Mouse (Mus musculus): ENCODE measurements around the gene Dars2. TPM values are rescaled to one million over a fixed set of nuclear protein-coding genes. Genes with fewer than 3 reads are reported as not detected.

Dars2 gene
- 11.1 and 13.6 TPM in 2 replicates for polyA plus RNA-seq (2012; rRNA removed)

GRCm38 (mm10) chr1:161070352-161071271 lies at the start of gene Dars2, which contains the start of gene Cenpl:
Gene Dars2 (minus strand): TSS chr1:161070658.
Gene Cenpl (plus strand): TSS chr1:161070713.
- Histone ChIP-seq H3K27me3 (ENCODE audit: control insufficient read depth, insufficient read depth, low read length) (no peaks in the 10 kb centered on the region), H3K36me3 (ENCODE audit: control insufficient read depth, insufficient read depth, low read length) (no peaks in the 10 kb centered on the region), H3K27ac (ENCODE audit: control insufficient read depth, insufficient read depth, low read length) (peak within 1 kb of the TSS; percentile 52), H3K4me1 (replicated peaks; ENCODE audit: control insufficient read depth, insufficient read depth, low read length) (peaks cover 25% of the 10 kb centered on the region), H3K4me3 (ENCODE audit: control insufficient read depth, insufficient read depth, low read length) (peak within 1 kb of the TSS; percentile 93)
- DNase-seq: peak; percentile 92
- TF ChIP-seq CTCF (IDR thresholded peaks at IDR 0.05; ENCODE audit: borderline replicate concordance, control insufficient read depth, extremely low read depth, insufficient read depth, low read length, poor library complexity) (peak; percentile 37; the same call in 1 of the 2 replicates), POLR2A (IDR thresholded peaks at IDR 0.05; ENCODE audit: control insufficient read depth, extremely low read depth, insufficient read depth, low read length, poor library complexity) (peak; percentile 68)
- WGBS: under 1% methylated on average over 57 of the region's 57 CpGs

GRCm38 (mm10) chr1:161114591-161114990 lies 44.1 kb upstream of the Dars2 start:
- Histone ChIP-seq H3K36me3 (ENCODE audit: control insufficient read depth, insufficient read depth, low read length) (peaks cover under 1% of the 10 kb centered on the region; the same call in 1 of the 2 replicates), H3K4me1 (replicated peaks; ENCODE audit: control insufficient read depth, insufficient read depth, low read length) (no peaks in the 10 kb centered on the region; the same call in 1 of the 2 replicates), H3K27ac (ENCODE audit: control insufficient read depth, insufficient read depth, low read length) (no peak overlapping the region), H3K4me3 (ENCODE audit: control insufficient read depth, insufficient read depth, low read length) (no peak overlapping the region), H3K27me3 (ENCODE audit: control insufficient read depth, insufficient read depth, low read length) (no peaks in the 10 kb centered on the region)
- no peak for DNase-seq
- TF ChIP-seq CTCF (IDR thresholded peaks at IDR 0.05; ENCODE audit: borderline replicate concordance, control insufficient read depth, extremely low read depth, insufficient read depth, low read length, poor library complexity): no peak
- TF ChIP-seq POLR2A (IDR thresholded peaks at IDR 0.05; ENCODE audit: control insufficient read depth, extremely low read depth, insufficient read depth, low read length, poor library complexity): no peak

GRCm38 (mm10) chr1:161109216-161109615 lies 38.8 kb upstream of the Dars2 start:
- Histone ChIP-seq H3K4me1 (replicated peaks; ENCODE audit: control insufficient read depth, insufficient read depth, low read length) (no peaks in the 10 kb centered on the region), H3K27me3 (ENCODE audit: control insufficient read depth, insufficient read depth, low read length) (no peaks in the 10 kb centered on the region), H3K36me3 (ENCODE audit: control insufficient read depth, insufficient read depth, low read length) (peaks cover 20% of the 10 kb centered on the region), H3K27ac (ENCODE audit: control insufficient read depth, insufficient read depth, low read length) (no peak overlapping the region; the same call in 1 of the 2 replicates), H3K4me3 (ENCODE audit: control insufficient read depth, insufficient read depth, low read length) (no peak overlapping the region)
- WGBS: 95% methylated on average over 8 of the region's 8 CpGs
- TF ChIP-seq CTCF (IDR thresholded peaks at IDR 0.05; ENCODE audit: borderline replicate concordance, control insufficient read depth, extremely low read depth, insufficient read depth, low read length, poor library complexity): no peak
- TF ChIP-seq POLR2A (IDR thresholded peaks at IDR 0.05; ENCODE audit: control insufficient read depth, extremely low read depth, insufficient read depth, low read length, poor library complexity): no peak
- DNase-seq: no peak

- 79% methylated on average over 1 of the region's 1 CpGs for WGBS
- H3K4me1 ChIP-seq (replicated peaks; ENCODE audit: control insufficient read depth, insufficient read depth, low read length): no peaks in the 10 kb centered on the region
- no peak overlapping the region for H3K4me3 ChIP-seq (ENCODE audit: control insufficient read depth, insufficient read depth, low read length)
- H3K27me3 ChIP-seq (ENCODE audit: control insufficient read depth, insufficient read depth, low read length): no peaks in the 10 kb centered on the region
- peaks cover 28% of the 10 kb centered on the region for H3K36me3 ChIP-seq (ENCODE audit: control insufficient read depth, insufficient read depth, low read length)
- no peak overlapping the region for H3K27ac ChIP-seq (ENCODE audit: control insufficient read depth, insufficient read depth, low read length)
- TF ChIP-seq POLR2A (IDR thresholded peaks at IDR 0.05; ENCODE audit: control insufficient read depth, extremely low read depth, insufficient read depth, low read length, poor library complexity) (no peak), CTCF (IDR thresholded peaks at IDR 0.05; ENCODE audit: borderline replicate concordance, control insufficient read depth, extremely low read depth, insufficient read depth, low read length, poor library complexity) (no peak)
- no peak for DNase-seq
These were observed 33.4 kb upstream of the Dars2 start for GRCm38 (mm10) chr1:161103842-161104241.

GRCm38 (mm10) chr1:161099721-161100405 lies 29.4 kb upstream of the Dars2 start:
- H3K27ac ChIP-seq (ENCODE audit: control insufficient read depth, insufficient read depth, low read length): no peak overlapping the region
- no peak for TF ChIP-seq POLR2A (IDR thresholded peaks at IDR 0.05; ENCODE audit: control insufficient read depth, extremely low read depth, insufficient read depth, low read length, poor library complexity)
- no peak for TF ChIP-seq CTCF (IDR thresholded peaks at IDR 0.05; ENCODE audit: borderline replicate concordance, control insufficient read depth, extremely low read depth, insufficient read depth, low read length, poor library complexity)
- H3K4me1 ChIP-seq (replicated peaks; ENCODE audit: control insufficient read depth, insufficient read depth, low read length): no peaks in the 10 kb centered on the region
- 100% methylated on average over 4 of the region's 4 CpGs for WGBS
- no peak overlapping the region for H3K4me3 ChIP-seq (ENCODE audit: control insufficient read depth, insufficient read depth, low read length)
- peaks cover 31% of the 10 kb centered on the region for H3K36me3 ChIP-seq (ENCODE audit: control insufficient read depth, insufficient read depth, low read length)
- no peaks in the 10 kb centered on the region for H3K27me3 ChIP-seq (ENCODE audit: control insufficient read depth, insufficient read depth, low read length)
- no peak for DNase-seq

- H3K27me3 ChIP-seq (ENCODE audit: control insufficient read depth, insufficient read depth, low read length): no peaks in the 10 kb centered on the region
- WGBS: 90% methylated on average over 3 of the region's 3 CpGs
- no peak overlapping the region; the same call in 1 of the 2 replicates for H3K27ac ChIP-seq (ENCODE audit: control insufficient read depth, insufficient read depth, low read length)
- H3K4me1 ChIP-seq (replicated peaks; ENCODE audit: control insufficient read depth, insufficient read depth, low read length): peaks cover 20% of the 10 kb centered on the region
- no peak overlapping the region for H3K4me3 ChIP-seq (ENCODE audit: control insufficient read depth, insufficient read depth, low read length)
- TF ChIP-seq CTCF (IDR thresholded peaks at IDR 0.05; ENCODE audit: borderline replicate concordance, control insufficient read depth, extremely low read depth, insufficient read depth, low read length, poor library complexity): no peak
- no peak for DNase-seq
- H3K36me3 ChIP-seq (ENCODE audit: control insufficient read depth, insufficient read depth, low read length): peaks cover 29% of the 10 kb centered on the region
These were observed 6.8 kb upstream of the Dars2 start for GRCm38 (mm10) chr1:161077243-161077642.
